Comparison of ENCODE assay signal across 8 mouse cellular contexts in the genomic region with DNA sequence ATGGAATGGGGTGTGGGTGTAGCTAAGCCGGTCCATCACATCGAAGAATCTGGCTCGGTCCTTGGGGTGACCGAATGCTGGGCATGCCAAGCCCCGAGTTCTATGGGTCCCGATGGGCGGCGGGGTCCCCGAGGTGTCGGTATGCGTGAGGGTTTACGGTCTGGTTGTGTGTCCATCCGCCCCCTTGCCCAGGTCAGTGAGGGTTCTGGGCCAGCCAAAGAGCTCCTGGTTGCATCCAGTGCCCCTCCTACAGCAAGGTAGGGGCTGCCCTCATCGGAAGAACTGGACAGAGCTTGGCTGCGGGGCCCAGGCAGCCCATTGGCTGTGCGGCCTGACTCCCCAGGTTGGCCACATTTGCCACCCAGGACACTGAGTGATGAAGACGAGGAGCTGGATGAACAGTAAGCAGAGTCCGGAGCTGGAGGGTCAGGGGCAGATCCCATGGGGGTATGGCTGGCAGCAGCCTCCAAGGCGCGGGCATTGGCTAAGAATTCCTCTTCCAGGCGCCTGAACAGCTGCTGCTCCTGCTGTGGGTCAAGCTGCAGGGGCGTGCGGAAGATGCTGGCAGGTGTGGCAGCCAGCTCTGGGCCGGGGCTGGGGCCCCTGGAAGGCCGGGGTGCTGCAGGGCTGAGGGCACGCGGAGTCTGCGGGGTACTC. TPM values are rescaled to one million over a fixed set of nuclear protein-coding genes. Genes with fewer than 3 reads are reported as not detected.
A peak's percentile ranks its signal among the peaks of the same experiment; 100 is the strongest.
DNase-seq lines count a peak whose midpoint lies in the region; ATAC-seq and TF ChIP-seq lines count a peak whose summit lies in the region.

No protein-coding gene starts in this region.

- peaks cover 57% of the 10 kb centered on the region for H3K4me1 ChIP-seq in lung, embryonic 15.5 days
- peaks cover 48% of the 10 kb centered on the region for H3K4me1 ChIP-seq in intestine, embryonic 16.5 days (ENCODE audit: control insufficient read depth, insufficient read depth, low read length)
- peaks cover 36% of the 10 kb centered on the region for H3K4me1 ChIP-seq in neural tube, embryonic 14.5 days (ENCODE audit: control insufficient read depth, insufficient read depth, low read length)
- H3K4me1 ChIP-seq in thymus, adult 2 months (replicated peaks; ENCODE audit: control insufficient read depth, insufficient read depth, low read length) = peaks cover 27% of the 10 kb centered on the region

- H3K36me3 ChIP-seq in lung, embryonic 15.5 days = no peaks in the 10 kb centered on the region
- no peaks in the 10 kb centered on the region for H3K36me3 ChIP-seq in intestine, embryonic 16.5 days (ENCODE audit: control insufficient read depth, insufficient read depth, low read length)
- peaks cover 10% of the 10 kb centered on the region; the same call in 1 of the 2 replicates for H3K36me3 ChIP-seq in neural tube, embryonic 14.5 days (ENCODE audit: control insufficient read depth, insufficient read depth, low read length)
- no peaks in the 10 kb centered on the region for H3K36me3 ChIP-seq in thymus, adult 2 months (ENCODE audit: control insufficient read depth, insufficient read depth, low read length)

- WGBS in lung, embryonic 15.5 days = 60% methylated on average over 28 of the region's 28 CpGs
- 67% methylated on average over 28 of the region's 28 CpGs for WGBS in intestine, embryonic 16.5 days
- 47% methylated on average over 27 of the region's 28 CpGs for WGBS in neural tube, embryonic 14.5 days
- WGBS in thymus, adult 2 months = 69% methylated on average over 28 of the region's 28 CpGs

- TF ChIP-seq POLR2A in thymus, adult 2 months (IDR thresholded peaks at IDR 0.05; ENCODE audit: control insufficient read depth, extremely low read depth, insufficient read depth, low read length, poor library complexity) = no peak

- no peak overlapping the region for H3K27ac ChIP-seq in lung, embryonic 15.5 days
- no peak overlapping the region for H3K27ac ChIP-seq in intestine, embryonic 16.5 days (ENCODE audit: low read length)
- no peak overlapping the region for H3K27ac ChIP-seq in neural tube, embryonic 14.5 days (ENCODE audit: low read depth, low read length)
- H3K27ac ChIP-seq in thymus, adult 2 months (ENCODE audit: control insufficient read depth, insufficient read depth, low read length) = no peak overlapping the region

- no peaks in the 10 kb centered on the region for H3K9me3 ChIP-seq in lung, embryonic 15.5 days
- no peaks in the 10 kb centered on the region for H3K9me3 ChIP-seq in intestine, embryonic 16.5 days (ENCODE audit: control insufficient read depth, low read length)
- H3K9me3 ChIP-seq in neural tube, embryonic 14.5 days (ENCODE audit: control insufficient read depth, low read length) = no peaks in the 10 kb centered on the region

- intact Hi-C loops in left cerebral cortex, postnatal 10 days (cut with DNase I) = loop anchor here (10.0 kb wide), 1 partner anchor 136 kb away; no protein-coding TSS in a partner anchor

- peak overlapping the region; percentile 37 for H3K4me3 ChIP-seq in lung, embryonic 15.5 days
- H3K4me3 ChIP-seq in intestine, embryonic 16.5 days (ENCODE audit: low read length) = peak overlapping the region; percentile 46
- peak overlapping the region; percentile 24; the same call in 1 of the 2 replicates for H3K4me3 ChIP-seq in neural tube, embryonic 14.5 days (ENCODE audit: low read depth, low read length)
- no peak overlapping the region for H3K4me3 ChIP-seq in thymus, adult 2 months (ENCODE audit: control insufficient read depth, insufficient read depth, low read length)

- peak overlapping the region; percentile 81 for H3K4me2 ChIP-seq in lung, embryonic 15.5 days
- H3K4me2 ChIP-seq in intestine, embryonic 16.5 days (ENCODE audit: low read depth, low read length) = peak overlapping the region; percentile 76
- H3K4me2 ChIP-seq in neural tube, embryonic 14.5 days (ENCODE audit: low read depth, low read length) = peak overlapping the region; percentile 54

- no peak for TF ChIP-seq CTCF in thymus, adult 2 months (IDR thresholded peaks at IDR 0.05; ENCODE audit: borderline replicate concordance, control insufficient read depth, extremely low read depth, insufficient read depth, low read length, poor library complexity)

- H3K9ac ChIP-seq in lung, embryonic 15.5 days = 0 out of 2 replicates have a peak overlapping the region, but pooled peaks have one; percentile 36
- H3K9ac ChIP-seq in intestine, embryonic 16.5 days (ENCODE audit: low read depth, low read length) = peak overlapping the region; percentile 62
- H3K9ac ChIP-seq in neural tube, embryonic 14.5 days (replicated peaks; ENCODE audit: low read depth, low read length) = peak overlapping the region; percentile 39; the same call in 1 of the 2 replicates

- ATAC-seq in lung, embryonic 15.5 days (ENCODE audit: borderline replicate concordance, extremely low read depth, low FRiP score, low TSS enrichment) = no peak
- ATAC-seq in intestine, embryonic 16.5 days = no peak
- ATAC-seq in neural tube, embryonic 14.5 days (ENCODE audit: low read depth) = no peak

- peak; percentile 38 for DNase-seq in adrenal gland, postnatal 10 days
- no peak for DNase-seq in adrenal gland, postnatal 14 days
- DNase-seq in lung, postnatal 14 days = no peak
- no peak for DNase-seq in thymus, adult 2 months
- no peak for DNase-seq in left cerebral cortex, postnatal 10 days (ENCODE audit: extremely low spot score in 1 of 2, low spot score in 2 of 2)

- H3K27me3 ChIP-seq in lung, embryonic 15.5 days = peaks cover 77% of the 10 kb centered on the region
- peaks cover 39% of the 10 kb centered on the region for H3K27me3 ChIP-seq in intestine, embryonic 16.5 days (replicated peaks; ENCODE audit: control insufficient read depth, insufficient read depth, low read length)
- peaks cover 49% of the 10 kb centered on the region for H3K27me3 ChIP-seq in neural tube, embryonic 14.5 days (ENCODE audit: control insufficient read depth, insufficient read depth, low read length)
- H3K27me3 ChIP-seq in thymus, adult 2 months (ENCODE audit: control insufficient read depth, insufficient read depth, low read length) = peaks cover 50% of the 10 kb centered on the region

RNA-seq across cellular contexts. Expression of a gene that starts 3.0 kb away (rescaled TPM):
- total RNA-seq in adrenal gland, postnatal 10 days (2021) = under 1 TPM; 0.33 to 0.97 TPM
- total RNA-seq in adrenal gland, postnatal 14 days (2021) = 0.30 and 0.34 TPM in 2 replicates
- polyA plus RNA-seq in lung, embryonic 15.5 days (2015; fragmentation: Nextera tagmentation; extraction: Ambion mirVana) = 0.57 and 0.59 TPM in 2 replicates
- 0.69 and 0.71 TPM in 2 replicates for polyA plus RNA-seq in intestine, embryonic 16.5 days (2015; fragmentation: Nextera tagmentation; extraction: Ambion mirVana)
- 1.3 and 1.8 TPM in 2 replicates for polyA plus RNA-seq in neural tube, embryonic 14.5 days (2014; fragmentation: Nextera tagmentation; extraction: Ambion mirVana)
- 5.1 and 6.5 TPM in 2 replicates for polyA plus RNA-seq in thymus, adult 2 months (2012; rRNA removed)
- 10 to 100 TPM; 43.2 to 47.9 TPM for total RNA-seq in left cerebral cortex, postnatal 10 days (2021)

RNA-seq across cellular contexts. Expression of a gene that starts 4.2 kb away (rescaled TPM):
- total RNA-seq in adrenal gland, postnatal 10 days (2021) = 10 to 100 TPM; 28.0 to 32.8 TPM
- total RNA-seq in adrenal gland, postnatal 14 days (2021) = 34.5 and 35.0 TPM in 2 replicates
- polyA plus RNA-seq in lung, embryonic 15.5 days (2015; fragmentation: Nextera tagmentation; extraction: Ambion mirVana) = 27.1 and 29.1 TPM in 2 replicates
- 17.5 and 21.0 TPM in 2 replicates for polyA plus RNA-seq in intestine, embryonic 16.5 days (2015; fragmentation: Nextera tagmentation; extraction: Ambion mirVana)
- 24.9 and 25.1 TPM in 2 replicates for polyA plus RNA-seq in neural tube, embryonic 14.5 days (2014; fragmentation: Nextera tagmentation; extraction: Ambion mirVana)
- 24.9 and 27.3 TPM in 2 replicates for polyA plus RNA-seq in thymus, adult 2 months (2012; rRNA removed)
- 10 to 100 TPM; 48.1 to 48.3 TPM for total RNA-seq in left cerebral cortex, postnatal 10 days (2021)

RNA-seq across cellular contexts. Expression of a gene that starts 37.8 kb away (rescaled TPM):
- total RNA-seq in adrenal gland, postnatal 10 days (2021) = 10 to 100 TPM; 18.5 to 24.5 TPM
- total RNA-seq in adrenal gland, postnatal 14 days (2021) = 18.3 and 19.0 TPM in 2 replicates
- 26.3 and 31.2 TPM in 2 replicates for polyA plus RNA-seq in lung, embryonic 15.5 days (2015; fragmentation: Nextera tagmentation; extraction: Ambion mirVana)
- polyA plus RNA-seq in intestine, embryonic 16.5 days (2015; fragmentation: Nextera tagmentation; extraction: Ambion mirVana) = 27.8 and 32.5 TPM in 2 replicates
- polyA plus RNA-seq in neural tube, embryonic 14.5 days (2014; fragmentation: Nextera tagmentation; extraction: Ambion mirVana) = 33.1 and 34.4 TPM in 2 replicates
- polyA plus RNA-seq in thymus, adult 2 months (2012; rRNA removed) = 28.6 and 31.3 TPM in 2 replicates
- 10 to 100 TPM; 23.4 to 24.6 TPM for total RNA-seq in left cerebral cortex, postnatal 10 days (2021)

RNA-seq across cellular contexts. Expression of a gene that starts 38.2 kb away (rescaled TPM):
- 100 to 1,000 TPM; 218 to 322 TPM for total RNA-seq in adrenal gland, postnatal 10 days (2021)
- 297 and 324 TPM in 2 replicates for total RNA-seq in adrenal gland, postnatal 14 days (2021)
- 778 and 796 TPM in 2 replicates for polyA plus RNA-seq in lung, embryonic 15.5 days (2015; fragmentation: Nextera tagmentation; extraction: Ambion mirVana)
- 499 and 529 TPM in 2 replicates for polyA plus RNA-seq in intestine, embryonic 16.5 days (2015; fragmentation: Nextera tagmentation; extraction: Ambion mirVana)
- 320 and 364 TPM in 2 replicates for polyA plus RNA-seq in neural tube, embryonic 14.5 days (2014; fragmentation: Nextera tagmentation; extraction: Ambion mirVana)
- 1,137 and 1,289 TPM in 2 replicates for polyA plus RNA-seq in thymus, adult 2 months (2012; rRNA removed)
- 100 to 1,000 TPM; 303 to 308 TPM for total RNA-seq in left cerebral cortex, postnatal 10 days (2021)
